Mouse (Mus musculus): ENCODE results near the gene Cyp4f14.

The Cyp4f14 gene

GRCm38 (mm10) chr17:32917131-32917530, at the start of gene Cyp4f14:
Gene Cyp4f14 (minus strand): TSS chr17:32917342.
- peak; percentile 76; the same call in 1 of the 2 replicates for ATAC-seq (ENCODE audit: insufficient number of reproducible peaks, low FRiP score, low TSS enrichment)

GRCm38 (mm10) chr17:32965623-32966290, 48.6 kb upstream of the Cyp4f14 start, which contains the start of gene Zfp472:
Gene Zfp472 (plus strand): TSS chr17:32965814.
- ATAC-seq (ENCODE audit: insufficient number of reproducible peaks, low FRiP score, low TSS enrichment) = peak; percentile 97

GRCm38 (mm10) chr17:32965253-32965622, 48.1 kb upstream of the Cyp4f14 start:
- no peak for ATAC-seq (ENCODE audit: insufficient number of reproducible peaks, low FRiP score, low TSS enrichment)

- ATAC-seq (ENCODE audit: insufficient number of reproducible peaks, low FRiP score, low TSS enrichment) = peak; percentile 74; the same call in 1 of the 2 replicates
Observed at GRCm38 (mm10) chr17:32951441-32951840, 34.3 kb upstream of the Cyp4f14 start.

GRCm38 (mm10) chr17:32951006-32951405, 33.9 kb upstream of the Cyp4f14 start:
- ATAC-seq (ENCODE audit: insufficient number of reproducible peaks, low FRiP score, low TSS enrichment) = no peak

GRCm38 (mm10) chr17:32950136-32950535, 33.0 kb upstream of the Cyp4f14 start:
- ATAC-seq (ENCODE audit: insufficient number of reproducible peaks, low FRiP score, low TSS enrichment) = no peak

GRCm38 (mm10) chr17:32947215-32947914, 30.2 kb upstream of the Cyp4f14 start, which contains the start of gene Cyp4f13:
Gene Cyp4f13 (minus strand): TSS chr17:32947402.
- peak; percentile 90 for ATAC-seq (ENCODE audit: insufficient number of reproducible peaks, low FRiP score, low TSS enrichment)

GRCm38 (mm10) chr17:32946716-32947115, 29.6 kb upstream of the Cyp4f14 start:
- ATAC-seq (ENCODE audit: insufficient number of reproducible peaks, low FRiP score, low TSS enrichment) = no peak

GRCm38 (mm10) chr17:32944402-32945035, 27.4 kb upstream of the Cyp4f14 start:
- ATAC-seq (ENCODE audit: insufficient number of reproducible peaks, low FRiP score, low TSS enrichment) = no peak

- no peak for ATAC-seq (ENCODE audit: insufficient number of reproducible peaks, low FRiP score, low TSS enrichment)
Observed at GRCm38 (mm10) chr17:32943661-32944060, 26.5 kb upstream of the Cyp4f14 start.

GRCm38 (mm10) chr17:32939831-32940230, 22.7 kb upstream of the Cyp4f14 start:
- no peak for ATAC-seq (ENCODE audit: insufficient number of reproducible peaks, low FRiP score, low TSS enrichment)

- ATAC-seq (ENCODE audit: insufficient number of reproducible peaks, low FRiP score, low TSS enrichment) = no peak
Observed at GRCm38 (mm10) chr17:32927803-32928202, 10.7 kb upstream of the Cyp4f14 start.

GRCm38 (mm10) chr17:32924658-32925312, 7.6 kb upstream of the Cyp4f14 start:
- ATAC-seq (ENCODE audit: insufficient number of reproducible peaks, low FRiP score, low TSS enrichment) = peak; percentile 78; the same call in 1 of the 2 replicates

- no peak for ATAC-seq (ENCODE audit: insufficient number of reproducible peaks, low FRiP score, low TSS enrichment)
Observed at GRCm38 (mm10) chr17:32923681-32924080, 6.5 kb upstream of the Cyp4f14 start.

- no peak for ATAC-seq (ENCODE audit: insufficient number of reproducible peaks, low FRiP score, low TSS enrichment)
Observed at GRCm38 (mm10) chr17:32919123-32919522, 2.0 kb upstream of the Cyp4f14 start.

GRCm38 (mm10) chr17:32916075-32916474, 1.1 kb downstream of the Cyp4f14 start:
- ATAC-seq (ENCODE audit: insufficient number of reproducible peaks, low FRiP score, low TSS enrichment) = no peak

- no peak for ATAC-seq (ENCODE audit: insufficient number of reproducible peaks, low FRiP score, low TSS enrichment)
Observed at GRCm38 (mm10) chr17:32906172-32906571, 11.0 kb downstream of the Cyp4f14 start.

GRCm38 (mm10) chr17:32905239-32905638, 11.9 kb downstream of the Cyp4f14 start:
- ATAC-seq (ENCODE audit: insufficient number of reproducible peaks, low FRiP score, low TSS enrichment) = peak; percentile 58; the same call in 1 of the 2 replicates

- no peak for ATAC-seq (ENCODE audit: insufficient number of reproducible peaks, low FRiP score, low TSS enrichment)
Observed at GRCm38 (mm10) chr17:32904414-32904813, 12.7 kb downstream of the Cyp4f14 start.

- no peak for ATAC-seq (ENCODE audit: insufficient number of reproducible peaks, low FRiP score, low TSS enrichment)
Observed at GRCm38 (mm10) chr17:32901751-32902525, 15.2 kb downstream of the Cyp4f14 start.
